Mouse (Mus musculus) liver, embryonic 16.5 days (tissue): ENCODE measurements at regions not wholly inside any gene's neighbourhood (a gene's known extent, or its start where the extent isn't known, plus 50 kb on each side); places are given as distances from the start of the nearest gene placed in this dataset. TPM values are rescaled to one million over a fixed set of nuclear protein-coding genes. Genes with fewer than 3 reads are reported as not detected.

Experiments
- microRNA-seq: library from miRNA; unstranded; fragments of <30 nt; microRNA quantifications from one replicate; pipeline ENCODE4, GENCODE M21; 2016

Small RNA genes in the stretch of these regions (microRNA-seq; reads per million reads assigned to microRNA genes)
- gene Gm23255, result not detected
